In genomic region chr2:135766471-135767063, GRCm38 (mm10) we compare ENCODE assay signal across 10 mouse cellular contexts.
DNase-seq lines count a peak whose midpoint lies in the region; ATAC-seq lines count a peak whose summit lies in the region.
"Had no signal": no experiment of that assay in that cellular context is flagged by ENCODE, and none has a peak within 500 bp of the region (broad histone marks: within the 10 kb centered on the region; RNA-seq: fewer than 3 reads in every experiment).

No protein-coding gene starts in this region.

- no peaks in the 10 kb centered on the region for H3K27me3 ChIP-seq in kidney, embryonic 16.5 days (ENCODE audit: insufficient read depth, low read length)

- DNase-seq in adrenal gland, adult (ENCODE audit: inconsistent age in 2 of 2, low spot score in 1 of 2), result peak; percentile 70 to 87
- no peak for DNase-seq in adrenal gland, postnatal 4 days (ENCODE audit: low spot score in 2 of 2)
- no peak for DNase-seq in kidney, postnatal 25 days
- no peak for DNase-seq in thymus, postnatal 4 days
- DNase-seq: kidney, postnatal 36 days; right cerebral cortex, postnatal 14 days had no signal

- no peak overlapping the region for H3K4me3 ChIP-seq in kidney, embryonic 16.5 days (ENCODE audit: low read length)

- ATAC-seq in kidney, embryonic 16.5 days (ENCODE audit: low FRiP score, low TSS enrichment), result peak; percentile 56
- 0 out of 2 replicates have a peak, but pooled peaks have one; percentile 11 for ATAC-seq in common myeloid progenitor, adult 5-6 weeks (replicated peaks; ENCODE audit: low read depth, poor library complexity, severe bottlenecking)
- peak; percentile 35 for ATAC-seq in megakaryocyte progenitor cell, adult 5-6 weeks (replicated peaks; ENCODE audit: poor library complexity)
- no peak for ATAC-seq in erythroid progenitor cell, adult 5-6 weeks (replicated peaks; ENCODE audit: low FRiP score, poor library complexity, severe bottlenecking)

- no peak overlapping the region for H3K4me2 ChIP-seq in kidney, embryonic 16.5 days (replicated peaks; ENCODE audit: low read depth, low read length)

- no peaks in the 10 kb centered on the region for H3K36me3 ChIP-seq in kidney, embryonic 16.5 days (ENCODE audit: insufficient read depth, low read length)

- no peaks in the 10 kb centered on the region for H3K9me3 ChIP-seq in kidney, embryonic 16.5 days (ENCODE audit: low read length)

- no peak overlapping the region for H3K27ac ChIP-seq in kidney, embryonic 16.5 days (ENCODE audit: low read length)

- peaks cover 28% of the 10 kb centered on the region for H3K4me1 ChIP-seq in kidney, embryonic 16.5 days (ENCODE audit: insufficient read depth, low read length)

- 73% methylated on average over 6 of the region's 6 CpGs for WGBS in kidney, embryonic 16.5 days

- no peak overlapping the region for H3K9ac ChIP-seq in kidney, embryonic 16.5 days (replicated peaks; ENCODE audit: low read length)

Comparison
In these comparisons a context has a peak if more than half of its experiments do, and no peak if none do; other contexts are left out.
1. DNase-seq: peak in adrenal gland, adult (2 of 2); none in adrenal gland, postnatal 4 days (0 of 2), kidney, postnatal 25 days (0 of 2) and thymus, postnatal 4 days (single experiment).